ENCODE assay signal across 11 mouse cellular contexts in genomic region chr12:86036368-86037166, GRCm38 (mm10). TPM values are rescaled to one million over a fixed set of nuclear protein-coding genes. Genes with fewer than 3 reads are reported as not detected.
DNase-seq lines count a peak whose midpoint lies in the region; ATAC-seq lines count a peak whose summit lies in the region.
"Had no signal": no experiment of that assay in that cellular context is flagged by ENCODE, and none has a peak within 500 bp of the region (broad histone marks: within the 10 kb centered on the region; RNA-seq: fewer than 3 reads in every experiment).

No protein-coding gene starts in this region.

- WGBS in heart, embryonic 12.5 days = 42% methylated on average over 9 of the region's 9 CpGs
- WGBS in midbrain, embryonic 11.5 days = 42% methylated on average over 9 of the region's 9 CpGs
- WGBS in midbrain, embryonic 16.5 days = 27% methylated on average over 9 of the region's 9 CpGs
- 21% methylated on average over 9 of the region's 9 CpGs for WGBS in limb, embryonic 12.5 days

- no peak overlapping the region for H3K4me2 ChIP-seq in heart, embryonic 12.5 days
- H3K4me2 ChIP-seq in midbrain, embryonic 11.5 days = no peak overlapping the region
- no peak overlapping the region for H3K4me2 ChIP-seq in midbrain, embryonic 16.5 days (ENCODE audit: low read length)
- peak overlapping the region; percentile 25 for H3K4me2 ChIP-seq in limb, embryonic 12.5 days

- no peak for ATAC-seq in heart, embryonic 12.5 days (ENCODE audit: insufficient number of reproducible peaks, low FRiP score)
- 0 out of 2 replicates have a peak, but pooled peaks have one; percentile 33 for ATAC-seq in midbrain, embryonic 11.5 days (ENCODE audit: low FRiP score)
- no peak for ATAC-seq in midbrain, embryonic 16.5 days
- no peak for ATAC-seq in limb, embryonic 12.5 days (ENCODE audit: insufficient number of reproducible peaks, insufficient read depth, low FRiP score, low TSS enrichment, low read depth)
- ATAC-seq in activated CD4-positive, CD25-positive, alpha-beta regulatory T cell, adult 4 months = no peak

- H3K9me3 ChIP-seq in heart, embryonic 12.5 days (replicated peaks) = no peaks in the 10 kb centered on the region
- H3K9me3 ChIP-seq in midbrain, embryonic 11.5 days (ENCODE audit: control insufficient read depth, low read length) = no peaks in the 10 kb centered on the region
- H3K9me3 ChIP-seq in midbrain, embryonic 16.5 days (replicated peaks; ENCODE audit: control insufficient read depth, low read length, poor library complexity, severe bottlenecking) = no peaks in the 10 kb centered on the region
- no peaks in the 10 kb centered on the region for H3K9me3 ChIP-seq in limb, embryonic 12.5 days

- H3K4me1 ChIP-seq in heart, embryonic 12.5 days (replicated peaks) = peaks cover 47% of the 10 kb centered on the region
- peaks cover 8% of the 10 kb centered on the region; the same call in 1 of the 2 replicates for H3K4me1 ChIP-seq in midbrain, embryonic 11.5 days (ENCODE audit: control insufficient read depth, insufficient read depth, low read length)
- peaks cover 4% of the 10 kb centered on the region; the same call in 1 of the 2 replicates for H3K4me1 ChIP-seq in midbrain, embryonic 16.5 days (ENCODE audit: control insufficient read depth, insufficient read depth, low read length)
- peaks cover 54% of the 10 kb centered on the region for H3K4me1 ChIP-seq in limb, embryonic 12.5 days (replicated peaks)

- no peak overlapping the region for H3K4me3 ChIP-seq in heart, embryonic 12.5 days
- no peak overlapping the region for H3K4me3 ChIP-seq in midbrain, embryonic 11.5 days (ENCODE audit: low read depth, low read length)
- H3K4me3 ChIP-seq in midbrain, embryonic 16.5 days (ENCODE audit: low read depth, low read length) = no peak overlapping the region
- H3K4me3 ChIP-seq in limb, embryonic 12.5 days (replicated peaks) = no peak overlapping the region

- H3K9ac ChIP-seq in heart, embryonic 12.5 days = peak overlapping the region; percentile 3; the same call in 1 of the 2 replicates
- H3K9ac ChIP-seq in midbrain, embryonic 11.5 days (ENCODE audit: low read length) = no peak overlapping the region
- no peak overlapping the region for H3K9ac ChIP-seq in midbrain, embryonic 16.5 days (ENCODE audit: low read depth, low read length)
- peak overlapping the region; percentile 40; the same call in 1 of the 2 replicates for H3K9ac ChIP-seq in limb, embryonic 12.5 days (replicated peaks)
- H3K9ac ChIP-seq: liver, embryonic 14.5 days had no signal

- no peaks in the 10 kb centered on the region for H3K27me3 ChIP-seq in heart, embryonic 12.5 days (replicated peaks)
- H3K27me3 ChIP-seq in midbrain, embryonic 11.5 days (ENCODE audit: control insufficient read depth, insufficient read depth, low read length) = no peaks in the 10 kb centered on the region
- no peaks in the 10 kb centered on the region for H3K27me3 ChIP-seq in midbrain, embryonic 16.5 days (ENCODE audit: control insufficient read depth, insufficient read depth, low read depth, low read length)
- no peaks in the 10 kb centered on the region for H3K27me3 ChIP-seq in limb, embryonic 12.5 days

- no peak for DNase-seq in heart, adult 18-20 months
- no peak for DNase-seq in midbrain, embryonic 11.5 days (ENCODE audit: low spot score, missing footprints)
- DNase-seq in ovary, postnatal 14 days (ENCODE audit: low spot score) = no peak
- DNase-seq: kidney, postnatal 10 days; right cerebral cortex, postnatal 4 days; thymus, adult 18-20 months had no signal

- no peaks in the 10 kb centered on the region for H3K36me3 ChIP-seq in heart, embryonic 12.5 days
- no peaks in the 10 kb centered on the region for H3K36me3 ChIP-seq in midbrain, embryonic 11.5 days (ENCODE audit: control insufficient read depth, insufficient read depth, low read length)
- no peaks in the 10 kb centered on the region for H3K36me3 ChIP-seq in midbrain, embryonic 16.5 days (ENCODE audit: control insufficient read depth, insufficient read depth, low read length)
- H3K36me3 ChIP-seq in limb, embryonic 12.5 days = no peaks in the 10 kb centered on the region

- peak overlapping the region; percentile 50; the same call in 1 of the 2 replicates for H3K27ac ChIP-seq in heart, embryonic 12.5 days (ENCODE audit: poor library complexity, severe bottlenecking)
- H3K27ac ChIP-seq in midbrain, embryonic 11.5 days (ENCODE audit: low read depth, low read length) = no peak overlapping the region
- H3K27ac ChIP-seq in midbrain, embryonic 16.5 days (ENCODE audit: low read length) = no peak overlapping the region
- H3K27ac ChIP-seq in limb, embryonic 12.5 days = peak overlapping the region; percentile 82
- H3K27ac ChIP-seq: liver, embryonic 14.5 days had no signal

RNA-seq across cellular contexts. Expression of gene Tgfb3, which starts 42.3 kb away (rescaled TPM):
- polyA plus RNA-seq in heart, embryonic 12.5 days (2016; fragmentation: Nextera tagmentation; extraction: Ambion mirVana) = 24.2 and 24.5 TPM in 2 replicates
- total RNA-seq in heart, adult 18-20 months (2021) = 10 to 100 TPM; 13.1 to 13.5 TPM
- polyA plus RNA-seq in midbrain, embryonic 11.5 days (2014; fragmentation: Nextera tagmentation; extraction: Ambion mirVana) = 3.5 and 4.6 TPM in 2 replicates
- 4.0 and 4.1 TPM in 2 replicates for polyA plus RNA-seq in midbrain, embryonic 16.5 days (2015; fragmentation: Nextera tagmentation; extraction: Ambion mirVana)
- polyA plus RNA-seq in limb, embryonic 12.5 days (2016; fragmentation: Nextera tagmentation; extraction: Ambion mirVana) = 33.4 and 40.0 TPM in 2 replicates
- 1 to 10 TPM; 1.2 TPM for polyA plus RNA-seq in activated CD4-positive, CD25-positive, alpha-beta regulatory T cell, adult 4 months (2017; shearing (Covaris generic))

RNA-seq across cellular contexts. Expression of gene Ift43, which starts 45.8 kb away (rescaled TPM):
- 113 and 118 TPM in 2 replicates for polyA plus RNA-seq in heart, embryonic 12.5 days (2016; fragmentation: Nextera tagmentation; extraction: Ambion mirVana)
- total RNA-seq in heart, adult 18-20 months (2021) = 10 to 100 TPM; 21.5 to 23.9 TPM
- polyA plus RNA-seq in midbrain, embryonic 11.5 days (2014; fragmentation: Nextera tagmentation; extraction: Ambion mirVana) = 89.8 and 95.4 TPM in 2 replicates
- polyA plus RNA-seq in midbrain, embryonic 16.5 days (2015; fragmentation: Nextera tagmentation; extraction: Ambion mirVana) = 36.4 and 43.1 TPM in 2 replicates
- 80.5 and 84.1 TPM in 2 replicates for polyA plus RNA-seq in limb, embryonic 12.5 days (2016; fragmentation: Nextera tagmentation; extraction: Ambion mirVana)
- polyA plus RNA-seq in activated CD4-positive, CD25-positive, alpha-beta regulatory T cell, adult 4 months (2017; shearing (Covaris generic)) = 1 to 10 TPM; 3.3 to 7.1 TPM

Comparison
In these comparisons a context has a peak if more than half of its experiments do, and no peak if none do; other contexts are left out.
1. H3K27ac ChIP-seq: peak in heart, embryonic 12.5 days (single experiment) and limb, embryonic 12.5 days (single experiment); none in midbrain, embryonic 11.5 days (single experiment) and midbrain, embryonic 16.5 days (single experiment).
2. H3K9ac ChIP-seq: peak in heart, embryonic 12.5 days (single experiment) and limb, embryonic 12.5 days (single experiment); none in midbrain, embryonic 11.5 days (single experiment) and midbrain, embryonic 16.5 days (single experiment).